Mouse (Mus musculus): ENCODE measurements around the gene Btbd7.
A peak's percentile ranks its signal among the peaks of the same experiment; 100 is the strongest.

The Btbd7 gene

GRCm38 (mm10) chr12:102878031-102878823 lies at the start of gene Btbd7:
TSS of gene Btbd7 (minus strand) at chr12:102878471.
- DNase-seq (ENCODE audit: low spot score) = peak; percentile 97

- DNase-seq (ENCODE audit: low spot score) = no peak
Observed at GRCm38 (mm10) chr12:102916073-102916472, 37.8 kb upstream of the Btbd7 start.

- DNase-seq (ENCODE audit: low spot score) = no peak
Observed at GRCm38 (mm10) chr12:102908191-102908590, 29.9 kb upstream of the Btbd7 start.

- no peak for DNase-seq (ENCODE audit: low spot score)
Observed at GRCm38 (mm10) chr12:102899091-102899490, 20.8 kb upstream of the Btbd7 start, which contains the start of gene Cox8c. TSS of gene Cox8c (plus strand) at chr12:102899316.

- no peak for DNase-seq (ENCODE audit: low spot score)
Observed at GRCm38 (mm10) chr12:102888568-102888967, 10.3 kb upstream of the Btbd7 start.

GRCm38 (mm10) chr12:102887366-102887765 lies 9.1 kb upstream of the Btbd7 start:
- DNase-seq (ENCODE audit: low spot score) = no peak

- no peak for DNase-seq (ENCODE audit: low spot score)
Observed at GRCm38 (mm10) chr12:102885735-102886134, 7.5 kb upstream of the Btbd7 start.

- DNase-seq (ENCODE audit: low spot score) = no peak
Observed at GRCm38 (mm10) chr12:102878901-102879300, 630 bp upstream of the Btbd7 start.

GRCm38 (mm10) chr12:102877301-102878030 lies 805 bp downstream of the Btbd7 start:
- peak; percentile 26 for DNase-seq (ENCODE audit: low spot score)

- no peak for DNase-seq (ENCODE audit: low spot score)
Observed at GRCm38 (mm10) chr12:102870527-102870926, 7.7 kb downstream of the Btbd7 start.

GRCm38 (mm10) chr12:102869802-102870201 lies 8.5 kb downstream of the Btbd7 start:
- no peak for DNase-seq (ENCODE audit: low spot score)

GRCm38 (mm10) chr12:102860806-102861205 lies 17.5 kb downstream of the Btbd7 start:
- no peak for DNase-seq (ENCODE audit: low spot score)

- no peak for DNase-seq (ENCODE audit: low spot score)
Observed at GRCm38 (mm10) chr12:102838271-102838670, 40.0 kb downstream of the Btbd7 start.

- no peak for DNase-seq (ENCODE audit: low spot score)
Observed at GRCm38 (mm10) chr12:102832746-102833300, 45.4 kb downstream of the Btbd7 start.

- no peak for DNase-seq (ENCODE audit: low spot score)
Observed at GRCm38 (mm10) chr12:102831888-102832287, 46.4 kb downstream of the Btbd7 start.

GRCm38 (mm10) chr12:102827119-102827518 lies 51.2 kb downstream of the Btbd7 start:
- no peak for DNase-seq (ENCODE audit: low spot score)

- DNase-seq (ENCODE audit: low spot score) = no peak
Observed at GRCm38 (mm10) chr12:102826399-102826798, 51.9 kb downstream of the Btbd7 start.

GRCm38 (mm10) chr12:102814858-102815257 lies 63.4 kb downstream of the Btbd7 start:
- no peak for DNase-seq (ENCODE audit: low spot score)

- DNase-seq (ENCODE audit: low spot score) = no peak
Observed at GRCm38 (mm10) chr12:102799528-102799927, 78.7 kb downstream of the Btbd7 start.

- DNase-seq (ENCODE audit: low spot score) = no peak
Observed at GRCm38 (mm10) chr12:102787927-102788326, 90.3 kb downstream of the Btbd7 start.

GRCm38 (mm10) chr12:102785593-102785985 lies 92.7 kb downstream of the Btbd7 start:
- DNase-seq (ENCODE audit: low spot score) = no peak

GRCm38 (mm10) chr12:102784899-102785592 lies 93.2 kb downstream of the Btbd7 start:
- no peak for DNase-seq (ENCODE audit: low spot score)
